Mouse (Mus musculus) liver (tissue): Measurements from ENCODE around the gene Endod1.
"Not testable (repeated sequence)": the region's sequence is repeated elsewhere in the genome, so short reads cannot be mapped to it uniquely, and the experiment has no call there.

ENCODE experiments used
- DNase-seq: peaks from one replicate; pipeline ENCODE4 v3.0.0-alpha.2; 2020; ENCODE audit warnings: mixed read lengths

Gene Endod1

GRCm38 (mm10) chr9:14379769-14380385 lies 1.4 kb downstream of the Endod1 start:
- DNase-seq, result no peak

- no peak for DNase-seq
Observed at GRCm38 (mm10) chr9:14378151-14378550, 3.2 kb downstream of the Endod1 start.

- DNase-seq, result no peak
Observed at GRCm38 (mm10) chr9:14376149-14376548, 5.2 kb downstream of the Endod1 start.

- no peak for DNase-seq
Observed at GRCm38 (mm10) chr9:14372440-14372839, 8.9 kb downstream of the Endod1 start.

GRCm38 (mm10) chr9:14369271-14369670 lies 12.0 kb downstream of the Endod1 start:
- DNase-seq, result peak; percentile 86

GRCm38 (mm10) chr9:14367850-14368249 lies 13.5 kb downstream of the Endod1 start:
- peak; percentile 44 for DNase-seq

- DNase-seq, result peak; percentile 48
Observed at GRCm38 (mm10) chr9:14365481-14366125, 15.7 kb downstream of the Endod1 start.

- DNase-seq, result no peak
Observed at GRCm38 (mm10) chr9:14364719-14365118, 16.6 kb downstream of the Endod1 start.

GRCm38 (mm10) chr9:14363540-14363939 lies 17.8 kb downstream of the Endod1 start:
- DNase-seq, result peak; percentile 89

GRCm38 (mm10) chr9:14362068-14362768 lies 19.1 kb downstream of the Endod1 start:
- peak; percentile 40 for DNase-seq

- peak; percentile 29 for DNase-seq
Observed at GRCm38 (mm10) chr9:14357033-14357432, 24.3 kb downstream of the Endod1 start.

GRCm38 (mm10) chr9:14354852-14355251 lies 26.5 kb downstream of the Endod1 start:
- peak; percentile 70 for DNase-seq

GRCm38 (mm10) chr9:14352337-14352736 lies 29.0 kb downstream of the Endod1 start:
- no peak for DNase-seq

- no peak for DNase-seq
Observed at GRCm38 (mm10) chr9:14350787-14351186, 30.5 kb downstream of the Endod1 start.

- DNase-seq, result no peak
Observed at GRCm38 (mm10) chr9:14349380-14349779, 31.9 kb downstream of the Endod1 start.

- peak; percentile 61 for DNase-seq
Observed at GRCm38 (mm10) chr9:14348416-14348815, 32.9 kb downstream of the Endod1 start.

- not testable (repeated sequence) for DNase-seq
Observed at GRCm38 (mm10) chr9:14345866-14346265, 35.4 kb downstream of the Endod1 start.

- DNase-seq, result peak; percentile 64
Observed at GRCm38 (mm10) chr9:14342041-14342668, 39.2 kb downstream of the Endod1 start.

GRCm38 (mm10) chr9:14338701-14339100 lies 42.6 kb downstream of the Endod1 start:
- DNase-seq, result no peak

GRCm38 (mm10) chr9:14336901-14337300 lies 44.4 kb downstream of the Endod1 start:
- no peak for DNase-seq

GRCm38 (mm10) chr9:14335829-14336228 lies 45.5 kb downstream of the Endod1 start:
- no peak for DNase-seq

- DNase-seq, result no peak
Observed at GRCm38 (mm10) chr9:14316618-14317017, 64.7 kb downstream of the Endod1 start.

GRCm38 (mm10) chr9:14314477-14314876 lies 66.8 kb downstream of the Endod1 start:
- DNase-seq, result no peak

GRCm38 (mm10) chr9:14313968-14314367 lies 67.3 kb downstream of the Endod1 start:
- no peak for DNase-seq
